Mouse (Mus musculus) limb, embryonic 15.5 days (tissue): ENCODE data around the gene Hecw2. TPM values are rescaled to one million over a fixed set of nuclear protein-coding genes. Genes with fewer than 3 reads are reported as not detected.

Experiments
- ATAC-seq: fragments of 200-750 bp; cut with Nextera tagmentation; 2 replicates; pipeline ENCODE4 v1.8.0; 2017; ENCODE audit warnings: low read depth, moderate TSS enrichment; ENCODE audit not compliant: insufficient number of reproducible peaks, low FRiP score, low TSS enrichment
- H3K27ac ChIP-seq: fragments of 300-500 bp; sonication (generic); 2 replicates; pipeline ENCODE4 v1.5.1; 2015; ENCODE audit warnings: moderate library complexity, mild to moderate bottlenecking, inconsistent platforms
- H3K27me3 ChIP-seq: fragments of 300-500 bp; sonication (generic); 2 replicates; pipeline ENCODE4 v1.6.1; 2015; ENCODE audit warnings: inconsistent platforms
- H3K36me3 ChIP-seq: fragments of 300-500 bp; sonication (generic); 2 replicates; pipeline ENCODE4 v1.6.1; 2015; ENCODE audit warnings: inconsistent platforms
- H3K4me1 ChIP-seq: fragments of 300-500 bp; sonication (generic); 2 replicates; pipeline ENCODE4 v1.6.1; 2015; ENCODE audit warnings: inconsistent platforms
- H3K4me2 ChIP-seq: fragments of 300-500 bp; sonication (generic); 2 replicates; pipeline ENCODE4 v1.6.1; 2015; ENCODE audit warnings: mild to moderate bottlenecking, inconsistent platforms
- H3K4me3 ChIP-seq: fragments of 300-500 bp; sonication (generic); 2 replicates; pipeline ENCODE4 v1.5.1; 2015; ENCODE audit warnings: mild to moderate bottlenecking, inconsistent platforms
- H3K9ac ChIP-seq: fragments of 300-500 bp; sonication (generic); 2 replicates; pipeline ENCODE4 v1.6.1; 2015; ENCODE audit warnings: inconsistent platforms
- H3K9me3 ChIP-seq: fragments of 300-500 bp; sonication (generic); 2 replicates; pipeline ENCODE4 v1.6.1; 2016; ENCODE audit warnings: inconsistent platforms
- WGBS: fragments of 180-500 bp; shearing (Covaris S2); methylation state at CpG from one replicate; pipeline ENCODE4 v1.1.7; 2015; 5-methylcytosine and 5-hydroxymethylcytosine counted together
- polyA plus RNA-seq: library from polyadenylated mRNA; unstranded; fragments of >200 nt; fragmentation: Nextera tagmentation; extraction: Ambion mirVana; gene quantifications from 2 replicates; pipeline ENCODE4 v1.2.1, GENCODE M21; 2015

Gene Hecw2
- polyA plus RNA-seq, 1 experiment from 2014 or later, result 4.4 TPM

GRCm38 (mm10) chr1:53974941-53975340 lies 220.0 kb downstream of the Hecw2 start:
- Histone ChIP-seq H3K27me3 (no peaks in the 10 kb centered on the region), H3K4me3 (no peak overlapping the region), H3K9me3 (no peaks in the 10 kb centered on the region), H3K9ac (no peak overlapping the region), H3K4me2 (no peak overlapping the region), H3K36me3 (no peaks in the 10 kb centered on the region), H3K27ac (no peak overlapping the region), H3K4me1 (peaks cover 9% of the 10 kb centered on the region; the same call in 1 of the 2 replicates)
- WGBS, result 61% methylated on average over 5 of the region's 5 CpGs
- ATAC-seq, result no peak

- no peaks in the 10 kb centered on the region for H3K4me1 ChIP-seq
- no peak overlapping the region for H3K4me3 ChIP-seq
- H3K9ac ChIP-seq, result no peak overlapping the region
- WGBS, result 65% methylated on average over 5 of the region's 5 CpGs
- no peak for ATAC-seq
- H3K27me3 ChIP-seq, result no peaks in the 10 kb centered on the region
- H3K4me2 ChIP-seq, result no peak overlapping the region
- H3K36me3 ChIP-seq, result no peaks in the 10 kb centered on the region
- no peaks in the 10 kb centered on the region for H3K9me3 ChIP-seq
- no peak overlapping the region for H3K27ac ChIP-seq
These were observed 224.5 kb downstream of the Hecw2 start for GRCm38 (mm10) chr1:53970326-53970977.

- no peak overlapping the region for H3K9ac ChIP-seq
- no peak overlapping the region for H3K4me2 ChIP-seq
- H3K9me3 ChIP-seq, result no peaks in the 10 kb centered on the region
- H3K27me3 ChIP-seq, result no peaks in the 10 kb centered on the region
- no peaks in the 10 kb centered on the region for H3K36me3 ChIP-seq
- no peak for ATAC-seq
- H3K27ac ChIP-seq, result no peak overlapping the region
- H3K4me1 ChIP-seq, result no peaks in the 10 kb centered on the region
- 24% methylated on average over 5 of the region's 5 CpGs for WGBS
- no peak overlapping the region for H3K4me3 ChIP-seq
These were observed 242.6 kb downstream of the Hecw2 start for GRCm38 (mm10) chr1:53952395-53952794.

GRCm38 (mm10) chr1:53945815-53946214 lies 249.2 kb downstream of the Hecw2 start:
- WGBS, result 71% methylated on average over 2 of the region's 2 CpGs
- no peak overlapping the region for H3K9ac ChIP-seq
- H3K4me3 ChIP-seq, result no peak overlapping the region
- no peak overlapping the region for H3K27ac ChIP-seq
- H3K4me1 ChIP-seq, result no peaks in the 10 kb centered on the region
- ATAC-seq, result no peak
- no peaks in the 10 kb centered on the region for H3K27me3 ChIP-seq
- no peaks in the 10 kb centered on the region for H3K36me3 ChIP-seq
- no peak overlapping the region for H3K4me2 ChIP-seq
- no peaks in the 10 kb centered on the region for H3K9me3 ChIP-seq

GRCm38 (mm10) chr1:53942468-53942867 lies 252.5 kb downstream of the Hecw2 start:
- WGBS, result 62% methylated on average over 8 of the region's 8 CpGs
- H3K9me3 ChIP-seq, result no peaks in the 10 kb centered on the region
- no peaks in the 10 kb centered on the region for H3K4me1 ChIP-seq
- H3K4me3 ChIP-seq, result no peak overlapping the region
- H3K27me3 ChIP-seq, result no peaks in the 10 kb centered on the region
- no peak overlapping the region for H3K4me2 ChIP-seq
- ATAC-seq, result no peak
- H3K27ac ChIP-seq, result 0 out of 2 replicates have a peak overlapping the region, but pooled peaks have one; percentile 27
- no peaks in the 10 kb centered on the region for H3K36me3 ChIP-seq
- H3K9ac ChIP-seq, result no peak overlapping the region

GRCm38 (mm10) chr1:53941528-53941927 lies 253.4 kb downstream of the Hecw2 start:
- Histone ChIP-seq H3K27ac (no peak overlapping the region), H3K36me3 (no peaks in the 10 kb centered on the region), H3K27me3 (no peaks in the 10 kb centered on the region), H3K4me1 (no peaks in the 10 kb centered on the region), H3K4me2 (no peak overlapping the region), H3K4me3 (no peak overlapping the region), H3K9ac (no peak overlapping the region), H3K9me3 (no peaks in the 10 kb centered on the region)
- WGBS, result 75% methylated on average over 3 of the region's 3 CpGs
- no peak for ATAC-seq

- no peaks in the 10 kb centered on the region for H3K27me3 ChIP-seq
- no peak for ATAC-seq
- H3K4me3 ChIP-seq, result no peak overlapping the region
- H3K9me3 ChIP-seq, result no peaks in the 10 kb centered on the region
- H3K36me3 ChIP-seq, result no peaks in the 10 kb centered on the region
- H3K4me2 ChIP-seq, result no peak overlapping the region; the same call in 1 of the 2 replicates
- 10% methylated on average over 13 of the region's 13 CpGs for WGBS
- no peak overlapping the region for H3K9ac ChIP-seq
- H3K4me1 ChIP-seq, result no peaks in the 10 kb centered on the region
- H3K27ac ChIP-seq, result no peak overlapping the region
These were observed 254.5 kb downstream of the Hecw2 start for GRCm38 (mm10) chr1:53940268-53941017.

GRCm38 (mm10) chr1:53939291-53939690 lies 255.7 kb downstream of the Hecw2 start:
- H3K27ac ChIP-seq, result no peak overlapping the region
- H3K9ac ChIP-seq, result no peak overlapping the region
- WGBS, result 56% methylated on average over 4 of the region's 4 CpGs
- no peaks in the 10 kb centered on the region for H3K9me3 ChIP-seq
- H3K4me1 ChIP-seq, result no peaks in the 10 kb centered on the region
- ATAC-seq, result no peak
- H3K36me3 ChIP-seq, result no peaks in the 10 kb centered on the region
- no peak overlapping the region for H3K4me3 ChIP-seq
- H3K4me2 ChIP-seq, result no peak overlapping the region
- no peaks in the 10 kb centered on the region for H3K27me3 ChIP-seq

GRCm38 (mm10) chr1:53933308-53933707 lies 261.7 kb downstream of the Hecw2 start:
- H3K36me3 ChIP-seq, result no peaks in the 10 kb centered on the region
- 58% methylated on average over 2 of the region's 2 CpGs for WGBS

GRCm38 (mm10) chr1:53931314-53931713 lies 263.7 kb downstream of the Hecw2 start:
- Histone ChIP-seq H3K4me3 (no peak overlapping the region), H3K9ac (no peak overlapping the region), H3K36me3 (no peaks in the 10 kb centered on the region), H3K27ac (no peak overlapping the region), H3K4me2 (no peak overlapping the region), H3K4me1 (no peaks in the 10 kb centered on the region), H3K9me3 (no peaks in the 10 kb centered on the region), H3K27me3 (no peaks in the 10 kb centered on the region)
- ATAC-seq, result no peak
- 58% methylated on average over 3 of the region's 3 CpGs for WGBS

More at GRCm38 (mm10) chr1:53933308-53933707, 261.7 kb downstream of the Hecw2 start:
- no peaks in the 10 kb centered on the region for H3K9me3 ChIP-seq
- no peak overlapping the region for H3K27ac ChIP-seq
- no peak overlapping the region for H3K4me3 ChIP-seq
- H3K27me3 ChIP-seq, result no peaks in the 10 kb centered on the region
- no peak overlapping the region for H3K9ac ChIP-seq
- no peaks in the 10 kb centered on the region for H3K4me1 ChIP-seq
- H3K4me2 ChIP-seq, result no peak overlapping the region
- no peak for ATAC-seq

GRCm38 (mm10) chr1:53927605-53928004 lies 267.4 kb downstream of the Hecw2 start:
- Histone ChIP-seq H3K4me3 (no peak overlapping the region), H3K4me2 (no peak overlapping the region), H3K4me1 (no peaks in the 10 kb centered on the region), H3K9ac (no peak overlapping the region), H3K9me3 (no peaks in the 10 kb centered on the region), H3K27me3 (0 out of 2 replicates have a peak, but pooled peaks cover 3% of the 10 kb centered on the region), H3K36me3 (no peaks in the 10 kb centered on the region), H3K27ac (no peak overlapping the region)
- 30% methylated on average over 4 of the region's 4 CpGs for WGBS
- ATAC-seq, result no peak

GRCm38 (mm10) chr1:53925149-53925901 lies 269.6 kb downstream of the Hecw2 start:
- Histone ChIP-seq H3K27ac (no peak overlapping the region), H3K9me3 (no peaks in the 10 kb centered on the region), H3K9ac (no peak overlapping the region), H3K4me3 (no peak overlapping the region), H3K36me3 (no peaks in the 10 kb centered on the region), H3K4me2 (no peak overlapping the region), H3K4me1 (no peaks in the 10 kb centered on the region), H3K27me3 (0 out of 2 replicates have a peak, but pooled peaks cover 3% of the 10 kb centered on the region)
- ATAC-seq, result no peak
- 54% methylated on average over 18 of the region's 18 CpGs for WGBS
